Mouse (Mus musculus): ENCODE measurements around the gene Neurod1.

Gene Neurod1

GRCm38 (mm10) chr2:79456575-79457349, at the start of gene Neurod1, which contains the start of gene Cerkl:
TSS of gene Neurod1 (minus strand) at chr2:79456751.
TSS of gene Cerkl (minus strand) at chr2:79456785.
- DNase-seq (ENCODE audit: low spot score in 2 of 2): peak; percentile 47 to 74

GRCm38 (mm10) chr2:79498990-79499755, 42.6 kb upstream of the Neurod1 start:
- peak; percentile 74 to 86 for DNase-seq (ENCODE audit: low spot score in 2 of 2)

- no peak for DNase-seq (ENCODE audit: low spot score in 2 of 2)
Measured at GRCm38 (mm10) chr2:79485127-79485526, 28.6 kb upstream of the Neurod1 start.

- DNase-seq (ENCODE audit: low spot score in 2 of 2): no peak
Measured at GRCm38 (mm10) chr2:79482511-79482910, 26.0 kb upstream of the Neurod1 start.

- DNase-seq (ENCODE audit: low spot score in 2 of 2): no peak
Measured at GRCm38 (mm10) chr2:79462411-79462810, 5.9 kb upstream of the Neurod1 start.

- no peak for DNase-seq (ENCODE audit: low spot score in 2 of 2)
Measured at GRCm38 (mm10) chr2:79461861-79462260, 5.3 kb upstream of the Neurod1 start.

GRCm38 (mm10) chr2:79460586-79460985, 4.0 kb upstream of the Neurod1 start:
- no peak for DNase-seq (ENCODE audit: low spot score in 2 of 2)

GRCm38 (mm10) chr2:79460107-79460506, 3.6 kb upstream of the Neurod1 start:
- no peak for DNase-seq (ENCODE audit: low spot score in 2 of 2)

GRCm38 (mm10) chr2:79459061-79460045, 2.8 kb upstream of the Neurod1 start:
- no peak for DNase-seq (ENCODE audit: low spot score in 2 of 2)

- DNase-seq (ENCODE audit: low spot score in 2 of 2): no peak
Measured at GRCm38 (mm10) chr2:79457932-79458331, 1.4 kb upstream of the Neurod1 start.

- DNase-seq (ENCODE audit: low spot score in 2 of 2): no peak
Measured at GRCm38 (mm10) chr2:79457434-79457833, 883 bp upstream of the Neurod1 start.

- DNase-seq (ENCODE audit: low spot score in 2 of 2): no peak
Measured at GRCm38 (mm10) chr2:79455646-79456045, 905 bp downstream of the Neurod1 start.

GRCm38 (mm10) chr2:79454786-79455446, 1.6 kb downstream of the Neurod1 start:
- peak; percentile 40 to 50 for DNase-seq (ENCODE audit: low spot score in 2 of 2)

- peak; percentile 57 to 61 for DNase-seq (ENCODE audit: low spot score in 2 of 2)
Measured at GRCm38 (mm10) chr2:79453901-79454781, 2.4 kb downstream of the Neurod1 start.

- no peak for DNase-seq (ENCODE audit: low spot score in 2 of 2)
Measured at GRCm38 (mm10) chr2:79451438-79451837, 5.1 kb downstream of the Neurod1 start.

- no peak for DNase-seq (ENCODE audit: low spot score in 2 of 2)
Measured at GRCm38 (mm10) chr2:79450684-79451394, 5.7 kb downstream of the Neurod1 start.

GRCm38 (mm10) chr2:79449371-79449770, 7.2 kb downstream of the Neurod1 start:
- no peak for DNase-seq (ENCODE audit: low spot score in 2 of 2)

- DNase-seq (ENCODE audit: low spot score in 2 of 2): no peak
Measured at GRCm38 (mm10) chr2:79447198-79447597, 9.4 kb downstream of the Neurod1 start.

GRCm38 (mm10) chr2:79443861-79444620, 12.5 kb downstream of the Neurod1 start:
- DNase-seq (ENCODE audit: low spot score in 2 of 2): no peak
